Mouse (Mus musculus) limb, embryonic 14.5 days (tissue): Measurements from ENCODE around the gene Srgap2. TPM values are rescaled to one million over a fixed set of nuclear protein-coding genes. Genes with fewer than 3 reads are reported as not detected.

Experiments
- ATAC-seq: fragments of 200-750 bp; cut with Nextera tagmentation; 2 replicates; pipeline ENCODE4 v1.8.0; 2017; ENCODE audit warnings: low read depth, moderate number of reproducible peaks, moderate TSS enrichment; ENCODE audit not compliant: low FRiP score
- DNase-seq: peaks from one replicate; pipeline ENCODE4 v3.0.0-alpha.2; 2015; ENCODE audit warnings: low spot score
- H3K27ac ChIP-seq: fragments of 300-500 bp; sonication (generic); replicated peaks from 2 replicates; pipeline ENCODE4 v1.5.1; 2014; ENCODE audit warnings: low read depth, mild to moderate bottlenecking, low read length, moderate library complexity, mixed read lengths
- H3K27me3 ChIP-seq: fragments of 300-500 bp; sonication (generic); 2 replicates; pipeline ENCODE4 v1.6.1; 2014; ENCODE audit warnings: low read length, mixed read lengths; ENCODE audit not compliant: control insufficient read depth, insufficient read depth
- H3K36me3 ChIP-seq: fragments of 300-500 bp; sonication (generic); 2 replicates; pipeline ENCODE4 v1.6.1; 2014; ENCODE audit warnings: mild to moderate bottlenecking, low read length, moderate library complexity, mixed read lengths; ENCODE audit not compliant: control insufficient read depth, insufficient read depth
- H3K4me1 ChIP-seq: fragments of 300-500 bp; sonication (generic); 2 replicates; pipeline ENCODE4 v1.6.1; 2014; ENCODE audit warnings: antibody characterized with exemption, low read length, mixed read lengths; ENCODE audit not compliant: control insufficient read depth, insufficient read depth
- H3K4me2 ChIP-seq: fragments of 300-500 bp; sonication (generic); replicated peaks from 2 replicates; pipeline ENCODE4 v1.6.1; 2014; ENCODE audit warnings: low read depth, mild to moderate bottlenecking, low read length, moderate library complexity; ENCODE audit not compliant: severe bottlenecking
- H3K4me3 ChIP-seq: fragments of 300-500 bp; sonication (generic); replicated peaks from 2 replicates; pipeline ENCODE4 v1.5.1; 2014; ENCODE audit warnings: low read length
- H3K9ac ChIP-seq: fragments of 300-500 bp; sonication (generic); 2 replicates; pipeline ENCODE4 v1.6.1; 2014; ENCODE audit warnings: mild to moderate bottlenecking, low read depth, low read length, moderate library complexity; ENCODE audit not compliant: severe bottlenecking
- H3K9me3 ChIP-seq: fragments of 300-500 bp; sonication (generic); 2 replicates; pipeline ENCODE4 v1.6.1; 2016; ENCODE audit warnings: low read length; ENCODE audit not compliant: control insufficient read depth
- POLR2A ChIP-seq: fragments of 200-500 bp; IDR thresholded peaks from 2 replicates; pipeline ENCODE4 v1.8.0; 2012; ENCODE audit warnings: inconsistent platforms, mild to moderate bottlenecking, moderate library complexity, borderline replicate concordance; ENCODE audit not compliant: insufficient read depth, insufficient read length; ENCODE audit errors: extremely low read depth
- WGBS: fragments of 180-500 bp; shearing (Covaris S2); extraction: QIAGEN DNeasy Blood & Tissue Kit; methylation state at CpG from one replicate; pipeline ENCODE4 v1.1.7; 2014; 5-methylcytosine and 5-hydroxymethylcytosine counted together
- polyA plus RNA-seq, 2 experiments: library from polyadenylated mRNA; depleted of rRNA in 1 of 2; stranded (reverse) in 1 of 2; unstranded in 1 of 2; fragments of >200 nt; fragmentation: Nextera tagmentation in 1 of 2; extraction: Ambion mirVana in 1 of 2; gene quantifications; 2 replicates each; pipeline versions ENCODE4 v1.2.1 to v1.2.3; 2012 to 2014

Srgap2 gene
- polyA plus RNA-seq, 2 experiments = 20.5 to 38.9 TPM

DNA sequence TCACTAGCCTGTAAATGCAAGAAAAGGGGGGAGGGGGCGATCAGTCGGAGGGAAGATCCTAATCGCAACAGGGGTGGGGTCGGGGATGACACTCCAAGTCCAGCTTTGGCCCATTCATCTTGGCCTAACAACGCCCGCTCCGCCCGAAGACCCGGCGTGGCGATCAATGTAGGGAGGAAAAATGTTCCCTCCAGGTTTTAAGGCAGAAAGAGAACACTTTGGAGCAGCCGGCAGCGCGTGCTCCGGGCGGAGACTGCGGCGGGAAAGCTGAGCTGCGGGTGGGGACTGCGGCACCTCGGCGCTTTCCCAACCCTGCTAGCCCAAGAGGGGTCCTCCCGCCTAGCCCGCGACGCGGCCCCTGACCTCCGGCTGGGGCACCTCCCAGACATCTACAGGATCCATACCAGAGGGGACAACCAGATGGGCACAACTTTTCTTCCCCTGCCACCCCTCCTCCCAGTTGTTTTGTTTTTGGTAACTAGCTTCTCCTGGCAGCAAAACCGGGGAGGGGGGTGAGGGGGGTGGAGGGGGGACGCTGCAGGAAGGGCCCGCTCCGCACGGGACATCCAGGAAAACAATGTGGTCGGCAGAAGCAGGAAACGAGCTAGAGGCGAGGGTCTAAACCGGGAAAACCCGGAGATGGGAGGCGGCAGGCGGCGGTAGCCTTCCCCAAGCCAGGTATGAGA lies 1.4 kb downstream of the Srgap2 start:
- Histone ChIP-seq H3K4me3 (peak overlapping the region; percentile 84), H3K9me3 (no peaks in the 10 kb centered on the region), H3K27ac (peak overlapping the region; percentile 93), H3K4me2 (peak overlapping the region; percentile 94), H3K9ac (peak overlapping the region; percentile 80), H3K36me3 (no peaks in the 10 kb centered on the region), H3K27me3 (no peaks in the 10 kb centered on the region), H3K4me1 (peaks cover 45% of the 10 kb centered on the region)
- peak; percentile 28 for DNase-seq
- no peak for ATAC-seq
- WGBS = under 1% methylated on average over 37 of the region's 41 CpGs
- no peak for TF ChIP-seq POLR2A

DNA sequence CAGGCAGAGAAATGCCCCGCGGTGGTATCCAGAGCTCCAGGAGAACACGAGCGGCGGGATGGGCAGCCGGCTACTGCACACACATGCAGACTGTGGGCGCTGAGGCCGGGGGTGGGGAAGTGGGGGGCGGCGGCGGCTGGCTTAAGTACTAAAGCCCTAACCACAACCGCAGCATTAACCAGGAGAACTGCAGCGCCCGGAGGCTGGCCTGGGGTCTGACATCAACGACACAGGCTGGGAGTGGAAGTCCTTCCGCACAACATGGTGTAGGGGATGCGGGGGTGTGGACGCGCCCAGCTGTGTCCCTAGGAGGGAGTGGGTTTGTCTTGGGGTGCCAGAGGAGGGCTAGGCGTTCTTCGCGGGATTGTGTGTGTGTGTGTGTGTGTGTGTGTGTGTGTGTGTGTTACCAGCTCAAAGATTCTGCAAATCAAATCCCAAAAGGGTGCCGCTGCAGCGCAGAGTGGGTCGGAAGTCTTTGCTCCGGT lies 2.0 kb downstream of the Srgap2 start:
- DNase-seq (peak; percentile 15), ATAC-seq (no peak)
- no peaks in the 10 kb centered on the region for H3K27me3 ChIP-seq
- H3K9me3 ChIP-seq = no peaks in the 10 kb centered on the region
- peak overlapping the region; percentile 94 for H3K4me2 ChIP-seq
- peaks cover 47% of the 10 kb centered on the region for H3K4me1 ChIP-seq
- no peaks in the 10 kb centered on the region for H3K36me3 ChIP-seq
- H3K4me3 ChIP-seq = peak overlapping the region; percentile 84
- H3K9ac ChIP-seq = peak overlapping the region; percentile 80
- TF ChIP-seq POLR2A = no peak
- H3K27ac ChIP-seq = peak overlapping the region; percentile 93; the same call in 1 of the 2 replicates
- 1% methylated on average over 26 of the region's 26 CpGs for WGBS

DNA sequence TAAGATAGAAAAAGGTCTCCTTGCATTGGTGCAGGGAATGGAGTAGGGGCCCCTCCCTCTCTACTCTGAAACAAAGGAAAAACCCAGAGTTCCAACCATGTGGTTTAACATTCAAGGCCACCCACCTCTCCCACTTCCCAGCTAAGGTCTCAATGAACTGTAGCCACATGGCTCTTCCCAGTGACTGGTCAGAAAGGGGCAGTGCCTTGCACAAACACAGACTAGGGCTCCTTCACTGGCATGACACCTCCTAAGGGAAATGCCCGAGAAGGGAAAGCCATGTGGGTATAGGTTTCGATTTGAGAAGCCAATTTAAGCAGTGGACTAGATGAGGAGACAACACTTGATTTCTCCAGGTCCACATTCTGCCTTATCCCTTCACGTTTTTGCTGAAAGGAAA lies 3.4 kb downstream of the Srgap2 start:
- ATAC-seq (no peak), DNase-seq (no peak)
- no peak for TF ChIP-seq POLR2A
- Histone ChIP-seq H3K36me3 (no peaks in the 10 kb centered on the region), H3K4me3 (peak overlapping the region; percentile 84), H3K9ac (no peak overlapping the region), H3K4me2 (peak overlapping the region; percentile 94), H3K9me3 (no peaks in the 10 kb centered on the region), H3K27ac (no peak overlapping the region), H3K4me1 (peaks cover 44% of the 10 kb centered on the region), H3K27me3 (no peaks in the 10 kb centered on the region)
- WGBS = 44% methylated on average over 3 of the region's 3 CpGs

DNA sequence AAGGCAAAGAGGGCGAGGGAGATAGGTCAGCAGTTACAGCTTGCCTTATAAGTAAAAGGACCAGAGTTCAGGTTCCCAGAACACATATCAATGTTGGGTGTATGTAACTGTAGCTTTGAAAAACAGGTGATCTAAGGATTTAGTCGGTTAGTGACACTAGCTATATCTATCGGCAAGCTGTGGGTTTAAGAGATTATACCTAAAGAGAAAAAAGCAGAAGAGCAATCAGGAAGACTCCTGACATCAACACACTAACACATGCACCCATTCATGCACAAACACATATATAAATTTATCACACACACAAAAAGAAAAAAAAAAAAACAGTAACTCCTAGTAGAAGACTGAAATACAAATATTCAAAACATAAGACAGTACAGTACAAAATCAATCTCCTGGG lies 10.6 kb downstream of the Srgap2 start:
- Histone ChIP-seq H3K4me1 (peaks cover 9% of the 10 kb centered on the region), H3K4me2 (no peak overlapping the region), H3K9ac (no peak overlapping the region), H3K9me3 (no peaks in the 10 kb centered on the region), H3K27ac (no peak overlapping the region), H3K36me3 (no peaks in the 10 kb centered on the region), H3K4me3 (no peak overlapping the region), H3K27me3 (no peaks in the 10 kb centered on the region)
- ATAC-seq = no peak
- no peak for DNase-seq
- WGBS = 94% methylated on average over 3 of the region's 3 CpGs
- TF ChIP-seq POLR2A = no peak

DNA sequence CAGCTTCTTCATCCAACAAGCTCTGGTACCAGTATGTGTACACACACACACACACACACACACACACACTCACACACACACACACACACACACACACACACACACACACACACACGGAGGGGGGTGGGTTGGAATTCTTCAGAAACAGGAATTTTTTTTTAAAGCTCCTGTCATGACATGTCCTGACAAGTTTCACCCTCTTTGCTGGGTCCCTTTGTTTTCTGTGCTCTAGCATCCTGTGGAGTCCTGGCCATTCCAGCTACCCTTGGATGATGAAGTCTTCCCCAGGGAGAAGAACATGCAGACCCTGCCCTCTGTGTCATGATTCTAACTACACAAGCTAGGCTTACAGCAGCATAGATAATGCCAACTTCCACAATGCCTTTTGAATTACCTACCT lies 13.0 kb downstream of the Srgap2 start:
- DNase-seq = no peak
- H3K4me3 ChIP-seq = no peak overlapping the region
- H3K27me3 ChIP-seq = no peaks in the 10 kb centered on the region
- no peaks in the 10 kb centered on the region for H3K36me3 ChIP-seq
- no peak overlapping the region for H3K4me2 ChIP-seq
- no peak overlapping the region for H3K27ac ChIP-seq
- no peak for TF ChIP-seq POLR2A
- no peaks in the 10 kb centered on the region for H3K9me3 ChIP-seq
- WGBS = 69% methylated on average over 1 of the region's 1 CpGs
- ATAC-seq = no peak
- H3K9ac ChIP-seq = no peak overlapping the region
- no peaks in the 10 kb centered on the region for H3K4me1 ChIP-seq

DNA sequence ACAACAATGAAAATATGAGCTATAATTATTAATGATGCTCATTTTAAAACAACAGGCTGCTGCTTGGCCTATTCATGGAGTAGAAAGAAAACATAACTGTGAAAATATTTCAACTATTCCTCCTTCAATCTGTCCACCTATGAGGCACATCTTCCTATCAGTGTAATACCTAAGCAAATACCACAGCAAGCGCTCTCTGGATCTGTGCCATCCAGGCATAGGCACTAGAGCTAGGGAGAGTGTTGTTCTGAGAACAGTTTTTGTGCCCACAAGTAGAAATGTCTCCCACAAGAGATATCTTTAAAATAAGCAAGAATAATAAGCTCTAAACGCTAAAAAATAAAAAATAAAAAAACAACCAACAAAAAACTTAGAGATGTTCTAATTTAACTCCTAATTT lies 14.0 kb downstream of the Srgap2 start:
- no peak for TF ChIP-seq POLR2A
- H3K4me3 ChIP-seq = no peak overlapping the region
- H3K36me3 ChIP-seq = no peaks in the 10 kb centered on the region
- no peak overlapping the region for H3K9ac ChIP-seq
- no peak overlapping the region for H3K27ac ChIP-seq
- ATAC-seq (no peak), DNase-seq (no peak)
- H3K4me2 ChIP-seq = no peak overlapping the region
- no peaks in the 10 kb centered on the region for H3K4me1 ChIP-seq
- H3K9me3 ChIP-seq = no peaks in the 10 kb centered on the region
- 90% methylated on average over 2 of the region's 2 CpGs for WGBS
- H3K27me3 ChIP-seq = no peaks in the 10 kb centered on the region
